In the genomic region with DNA sequence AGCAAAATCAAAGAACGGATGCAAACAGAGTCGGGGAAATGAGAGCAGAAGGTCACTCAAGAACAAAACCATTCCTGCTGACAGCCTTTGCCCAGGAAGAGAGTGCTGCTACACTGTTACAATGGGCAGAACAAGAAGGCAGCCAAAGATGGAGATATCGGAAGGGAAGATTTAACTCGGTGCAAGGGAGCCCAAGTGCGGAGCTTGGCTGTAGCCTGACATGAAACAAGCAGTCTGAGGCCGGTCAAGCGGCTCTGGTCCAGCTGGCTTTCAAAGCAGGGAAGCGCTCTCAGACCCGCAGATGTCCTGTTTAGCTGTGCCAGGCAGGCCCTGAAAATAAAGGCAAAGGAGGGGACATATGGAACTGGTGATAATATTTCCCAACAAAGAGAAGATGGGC, we compare ENCODE assay signal across 12 mouse cellular contexts. TPM values are rescaled to one million over a fixed set of nuclear protein-coding genes. Genes with fewer than 3 reads are reported as not detected.
A peak's percentile ranks its signal among the peaks of the same experiment; 100 is the strongest.
DNase-seq lines count a peak whose midpoint lies in the region; ATAC-seq and TF ChIP-seq lines count a peak whose summit lies in the region.
"Had no signal": no experiment of that assay in that cellular context is flagged by ENCODE, and none has a peak within 500 bp of the region (broad histone marks: within the 10 kb centered on the region; RNA-seq: fewer than 3 reads in every experiment).

No protein-coding gene starts in this region.

- intact Hi-C loops in heart, postnatal 25 days (cut with DNase I), result no loop called here

- no peak for TF ChIP-seq POLR2A in limb, embryonic 14.5 days (IDR thresholded peaks at IDR 0.05; ENCODE audit: borderline replicate concordance, extremely low read depth, insufficient read depth, insufficient read length)

- peaks cover 15% of the 10 kb centered on the region for H3K4me1 ChIP-seq in heart, embryonic 13.5 days
- peaks cover 12% of the 10 kb centered on the region; the same call in 1 of the 2 replicates for H3K4me1 ChIP-seq in limb, embryonic 14.5 days (ENCODE audit: control insufficient read depth, insufficient read depth, low read length)

- WGBS in heart, embryonic 13.5 days, result 40% methylated on average over 9 of the region's 9 CpGs
- WGBS in limb, embryonic 14.5 days, result 47% methylated on average over 9 of the region's 9 CpGs

- no peak for DNase-seq in heart, adult 11 months
- DNase-seq in brain, adult 2 months (ENCODE audit: low read depth, low spot score), result peak; percentile 95
- peak; percentile 90 for DNase-seq in cerebellum, adult 9-10 months
- no peak for DNase-seq in limb, embryonic 14.5 days (ENCODE audit: low spot score)
- DNase-seq in layer of hippocampus, adult 9-10 months (ENCODE audit: low spot score), result no peak
- no peak for DNase-seq in heart, postnatal 25 days (ENCODE audit: low spot score)
- DNase-seq: right cerebral cortex, adult 18-20 months; thymus, postnatal 4 days had no signal

- no peak for ATAC-seq in heart, embryonic 13.5 days (ENCODE audit: extremely low read depth, insufficient number of reproducible peaks, low FRiP score, low TSS enrichment)
- ATAC-seq in limb, embryonic 14.5 days (ENCODE audit: low FRiP score, low read depth), result no peak
- ATAC-seq in monocyte, adult 5-6 weeks (replicated peaks; ENCODE audit: insufficient number of reproducible peaks, low FRiP score, low TSS enrichment, poor library complexity, severe bottlenecking), result no peak
- ATAC-seq: activated CD4-positive, CD25-positive, alpha-beta regulatory T cell, adult 4 months had no signal

- peak overlapping the region; percentile 14; the same call in 1 of the 2 replicates for H3K4me2 ChIP-seq in heart, embryonic 13.5 days
- H3K4me2 ChIP-seq in limb, embryonic 14.5 days (replicated peaks; ENCODE audit: low read depth, low read length, severe bottlenecking), result no peak overlapping the region

- 0 out of 2 replicates have a peak overlapping the region, but pooled peaks have one; percentile 8 for H3K9ac ChIP-seq in heart, embryonic 13.5 days
- H3K9ac ChIP-seq in limb, embryonic 14.5 days (ENCODE audit: low read depth, low read length, severe bottlenecking), result no peak overlapping the region

- no peaks in the 10 kb centered on the region for H3K27me3 ChIP-seq in heart, embryonic 13.5 days (replicated peaks)
- no peaks in the 10 kb centered on the region for H3K27me3 ChIP-seq in limb, embryonic 14.5 days (ENCODE audit: control insufficient read depth, insufficient read depth, low read length)

- no peaks in the 10 kb centered on the region for H3K36me3 ChIP-seq in heart, embryonic 13.5 days
- no peaks in the 10 kb centered on the region for H3K36me3 ChIP-seq in limb, embryonic 14.5 days (ENCODE audit: control insufficient read depth, insufficient read depth, low read length)

- 0 out of 2 replicates have a peak, but pooled peaks cover 4% of the 10 kb centered on the region for H3K9me3 ChIP-seq in heart, embryonic 13.5 days
- H3K9me3 ChIP-seq in limb, embryonic 14.5 days (ENCODE audit: control insufficient read depth, low read length), result no peaks in the 10 kb centered on the region

- H3K4me3 ChIP-seq in heart, embryonic 13.5 days, result no peak overlapping the region
- no peak overlapping the region for H3K4me3 ChIP-seq in limb, embryonic 14.5 days (replicated peaks; ENCODE audit: low read length)

- no peak overlapping the region for H3K27ac ChIP-seq in heart, embryonic 13.5 days (replicated peaks)
- H3K27ac ChIP-seq in limb, embryonic 14.5 days (replicated peaks; ENCODE audit: low read depth, low read length), result 0 out of 2 replicates have a peak overlapping the region, but pooled peaks have one; percentile 46

RNA-seq across cellular contexts. Expression of a gene that starts 26.0 kb away (rescaled TPM):
- 0.94 TPM in 1 of 2 replicates, not detected in the other for polyA plus RNA-seq in heart, embryonic 13.5 days (2015; fragmentation: Nextera tagmentation; extraction: Ambion mirVana)
- polyA plus RNA-seq in limb, embryonic 14.5 days (2012; rRNA removed), result 0.96 and 1.0 TPM in 2 replicates
- 1.5 and 3.1 TPM in 2 replicates for polyA plus RNA-seq in limb, embryonic 14.5 days (2014; fragmentation: Nextera tagmentation; extraction: Ambion mirVana)
- total RNA-seq in monocyte, adult 5-6 weeks (2017), result 1.6 TPM in 1 of 3 replicates, not detected in the others
- not detected for total RNA-seq in heart, postnatal 25 days (2021)
- total RNA-seq: megakaryocyte progenitor cell, adult 5-6 weeks had no signal

Comparison
In these comparisons a context has a peak if more than half of its experiments do, and no peak if none do; other contexts are left out.
1. DNase-seq: peak in brain, adult 2 months (single experiment) and cerebellum, adult 9-10 months (single experiment); none in heart, adult 11 months (single experiment), limb, embryonic 14.5 days (single experiment), layer of hippocampus, adult 9-10 months (single experiment) and heart, postnatal 25 days (single experiment).